Mouse (Mus musculus) brain, embryonic 14.5 days (tissue): ENCODE measurements around the gene Rps5. TPM values are rescaled to one million over a fixed set of nuclear protein-coding genes. Genes with fewer than 3 reads are reported as not detected.
A peak's percentile ranks its signal among the peaks of the same experiment; 100 is the strongest.
"Not testable (repeated sequence)": the region's sequence is repeated elsewhere in the genome, so short reads cannot be mapped to it uniquely, and the experiment has no call there.

ENCODE experiments used
- DNase-seq: peaks from one replicate; pipeline ENCODE4 v3.0.0-alpha.2; 2011; ENCODE audit warnings: low read depth
- CTCF ChIP-seq: fragments of 200-500 bp; IDR thresholded peaks from 2 replicates; pipeline ENCODE4 v1.5.1; 2012; ENCODE audit warnings: inconsistent platforms, mild to moderate bottlenecking, moderate library complexity, borderline replicate concordance; ENCODE audit not compliant: insufficient read depth, insufficient read length; ENCODE audit errors: extremely low read depth
- POLR2A ChIP-seq: fragments of 200-500 bp; IDR thresholded peaks from 2 replicates; pipeline ENCODE4 v1.6.1; 2012; ENCODE audit warnings: mild to moderate bottlenecking, inconsistent platforms, borderline replicate concordance; ENCODE audit not compliant: poor library complexity, insufficient read depth, insufficient read length, severe bottlenecking; ENCODE audit errors: extremely low read depth
- polyA plus RNA-seq: library from polyadenylated mRNA; depleted of rRNA; stranded (reverse); fragments of >200 nt; gene quantifications from 2 replicates; pipeline ENCODE4 v1.2.3, GENCODE M21; 2012

Gene Rps5
- polyA plus RNA-seq, 1 experiment: 2,137 TPM

DNA sequence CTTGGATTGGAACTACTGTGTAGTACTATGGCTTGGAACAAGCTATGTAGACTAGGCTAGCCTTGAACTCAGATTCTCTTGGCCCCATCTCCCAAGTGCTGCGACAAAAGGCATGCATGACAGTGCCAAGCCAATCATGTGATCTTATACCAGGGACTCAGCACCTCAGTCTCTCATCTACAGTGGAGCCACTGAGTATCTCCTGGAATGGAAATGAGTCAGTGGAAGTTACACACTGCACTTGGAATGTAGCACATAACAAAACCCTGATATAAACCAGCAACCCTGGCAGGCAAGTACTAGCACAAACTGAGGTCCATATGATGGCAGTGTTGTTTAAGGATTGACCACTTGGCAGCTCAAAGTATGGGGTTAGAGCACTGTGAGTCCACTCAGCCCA lies 16.9 kb upstream of the Rps5 start:
- no peak for DNase-seq
- TF ChIP-seq POLR2A (no peak), CTCF (no peak)

DNA sequence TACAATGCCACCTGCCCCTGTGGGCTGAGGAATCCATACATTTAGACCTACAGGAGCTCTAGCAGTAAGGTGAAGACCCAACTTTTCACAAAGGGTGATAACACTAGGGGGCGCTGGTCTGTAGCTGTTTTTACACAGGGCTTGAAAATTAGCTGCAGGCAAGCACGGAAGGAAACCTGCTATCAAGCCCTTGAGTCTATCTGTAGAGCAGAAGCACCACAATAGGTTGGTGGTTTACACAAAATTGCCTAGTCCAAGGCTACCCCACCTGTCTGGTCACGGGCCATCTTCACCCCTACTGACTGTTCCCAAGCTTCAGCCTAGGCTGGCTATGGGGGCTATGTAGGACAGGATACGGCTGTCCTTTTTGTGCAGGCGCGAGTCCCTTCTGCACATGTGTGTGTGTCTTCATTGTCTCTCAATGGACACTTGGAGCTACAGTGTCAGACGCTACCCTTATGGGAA lies 12.6 kb upstream of the Rps5 start:
- TF ChIP-seq POLR2A (no peak), CTCF (peak; percentile 63; the same call in 1 of the 2 replicates)
- peak; percentile 79 for DNase-seq

DNA sequence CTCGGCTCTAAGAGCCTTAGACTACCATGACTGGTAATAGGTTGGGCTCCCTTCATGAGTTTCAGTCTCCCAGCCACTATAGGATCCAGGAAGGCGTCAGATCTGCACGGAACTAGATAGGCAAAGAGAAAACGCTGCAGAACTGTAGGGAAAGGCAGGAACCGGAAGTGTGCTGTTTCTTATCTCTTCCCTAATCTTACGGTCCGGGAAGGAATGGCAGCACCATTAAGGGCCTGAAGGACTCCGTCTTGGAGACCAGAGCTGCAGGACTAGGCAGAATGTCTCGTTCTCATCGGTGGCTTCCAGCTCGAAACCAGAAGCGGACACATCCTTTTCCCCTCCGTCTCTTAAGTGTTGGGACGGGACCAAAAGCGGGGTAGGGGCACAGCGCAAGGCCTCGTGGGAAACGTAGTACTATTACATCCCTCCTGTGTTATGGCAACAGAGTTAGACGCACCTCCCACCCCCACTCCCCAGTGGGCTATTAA lies 11.9 kb upstream of the Rps5 start:
- peak; percentile 90 for DNase-seq
- TF ChIP-seq CTCF (no peak), POLR2A (no peak)

- DNase-seq: peak; percentile 52
- no peak for TF ChIP-seq POLR2A
- peak; percentile 41; the same call in 1 of the 2 replicates for TF ChIP-seq CTCF
Observed at GRCm38 (mm10) chr7:12913556-12913955, 8.5 kb upstream of the Rps5 start.

GRCm38 (mm10) chr7:12920495-12920894 lies 1.6 kb upstream of the Rps5 start:
- not testable (repeated sequence) for DNase-seq

GRCm38 (mm10) chr7:12921318-12921704 lies 779 bp upstream of the Rps5 start:
- DNase-seq: no peak
- TF ChIP-seq CTCF: no peak
- TF ChIP-seq POLR2A: 0 out of 2 replicates have a peak, but pooled peaks have one; percentile 7

DNA sequence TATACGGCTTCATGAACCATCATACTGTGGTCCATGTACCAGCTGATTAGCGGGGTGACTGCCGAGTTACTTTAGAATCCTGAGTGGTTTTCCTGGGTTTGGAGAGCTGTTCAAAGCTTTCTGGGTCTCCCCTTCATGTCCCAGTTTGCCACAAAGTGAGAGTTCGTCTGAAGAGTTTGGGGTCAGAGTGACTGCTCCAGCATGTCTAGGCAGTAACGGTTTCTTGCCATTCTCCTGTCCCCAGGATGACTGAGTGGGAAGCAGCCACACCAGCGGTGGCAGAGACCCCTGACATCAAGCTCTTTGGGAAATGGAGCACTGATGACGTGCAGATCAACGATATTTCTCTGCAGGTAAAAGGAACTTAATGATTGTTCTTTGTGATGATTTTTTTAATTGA lies 639 bp downstream of the Rps5 start:
- DNase-seq: no peak
- no peak for TF ChIP-seq POLR2A
- TF ChIP-seq CTCF: no peak

DNA sequence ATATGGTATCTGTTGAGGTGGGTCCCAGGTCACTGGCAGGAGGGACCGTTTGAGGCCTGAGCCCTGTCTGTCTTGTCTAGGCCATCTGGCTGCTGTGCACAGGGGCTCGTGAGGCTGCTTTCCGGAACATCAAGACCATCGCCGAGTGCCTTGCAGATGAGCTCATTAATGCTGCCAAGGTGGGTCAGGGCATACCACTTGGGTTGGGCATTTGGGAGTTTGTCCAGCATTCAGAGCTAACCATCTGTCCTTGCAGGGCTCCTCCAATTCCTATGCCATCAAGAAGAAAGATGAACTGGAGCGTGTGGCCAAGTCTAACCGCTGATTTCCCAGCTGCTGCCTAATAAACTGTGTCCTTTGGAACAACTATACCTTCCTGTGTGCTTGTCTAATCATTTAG lies 4.2 kb downstream of the Rps5 start:
- TF ChIP-seq POLR2A (no peak), CTCF (no peak)
- DNase-seq: no peak

GRCm38 (mm10) chr7:12927191-12927680 lies 5.1 kb downstream of the Rps5 start, which contains the start of gene Rnf225:
Rnf225 (plus strand) TSS chr7:12927416.
- DNase-seq: no peak
- TF ChIP-seq POLR2A (no peak), CTCF (no peak)

GRCm38 (mm10) chr7:12927693-12928589 lies 5.9 kb downstream of the Rps5 start:
- peak; percentile 10 for DNase-seq
- TF ChIP-seq CTCF (no peak), POLR2A (no peak)

- DNase-seq: no peak
- TF ChIP-seq POLR2A: no peak
- TF ChIP-seq CTCF: no peak
Observed at GRCm38 (mm10) chr7:12933615-12934140, 11.6 kb downstream of the Rps5 start.

DNA sequence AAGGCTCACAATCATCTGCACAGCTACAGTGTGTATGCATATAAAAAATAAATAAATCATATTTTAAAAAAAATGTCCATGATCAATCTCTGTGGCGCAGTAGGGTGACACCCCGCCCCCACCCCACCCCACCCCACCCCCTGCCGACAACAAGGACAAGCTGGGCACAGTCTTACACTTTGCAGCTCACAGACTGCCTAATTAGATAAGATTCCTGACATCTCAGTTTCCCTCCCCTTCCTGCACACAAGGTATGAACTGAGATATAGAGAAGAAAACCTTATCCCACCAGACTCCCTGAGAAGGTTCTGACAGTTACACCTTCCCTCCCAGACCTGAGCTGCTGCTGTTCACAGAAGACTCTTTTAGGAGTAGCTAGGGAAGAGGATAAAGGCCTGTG lies 12.7 kb downstream of the Rps5 start:
- TF ChIP-seq POLR2A: no peak
- no peak for TF ChIP-seq CTCF
- DNase-seq: no peak

DNA sequence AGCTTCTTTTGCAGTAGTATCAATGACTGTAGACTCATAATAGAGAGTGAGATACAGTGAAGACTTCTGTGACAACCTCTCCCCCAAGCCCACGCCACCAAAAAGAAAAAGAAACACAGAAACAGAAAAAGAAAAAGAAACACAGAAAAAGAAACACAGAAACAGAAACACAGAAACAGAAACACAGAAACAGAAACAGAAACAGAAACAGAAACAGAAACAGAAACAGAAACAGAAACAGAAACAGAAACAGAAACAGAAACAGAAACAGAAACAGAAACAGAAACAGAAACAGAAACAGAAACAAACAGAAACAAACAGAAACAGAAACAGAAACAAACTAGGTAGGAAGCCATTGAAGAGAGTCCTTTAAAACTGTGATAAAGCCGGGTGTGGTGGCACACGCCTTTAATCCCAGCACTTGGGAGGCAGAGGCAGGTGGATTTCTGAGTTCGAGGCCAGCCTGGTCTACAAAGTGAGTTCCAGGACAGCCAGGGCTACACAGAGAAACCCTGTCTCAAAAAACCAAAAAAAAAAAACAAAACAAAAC lies 15.2 kb downstream of the Rps5 start:
- DNase-seq: not testable (repeated sequence)
